Mouse (Mus musculus): Measurements from ENCODE around the gene Mink1. TPM values are rescaled to one million over a fixed set of nuclear protein-coding genes. Genes with fewer than 3 reads are reported as not detected.

Mink1 gene
- total RNA-seq, 2 experiments from 2014 or later, result 1.3 to 6.0 TPM

- no peak for ATAC-seq (replicated peaks; ENCODE audit: low FRiP score, poor library complexity, severe bottlenecking)
These were observed 101.3 kb downstream of the Mink1 start for GRCm38 (mm10) chr11:70663957-70664356.

Other genes starting within 250 kb of the Mink1 start
- gene Alox12e, start 240.3 kb upstream of the Mink1 start, total RNA-seq (2015; ENCODE audit: low replicate concordance), result 0.96 and 2.5 TPM in 2 replicates
- 0.42 TPM in 1 of 2 replicates, not detected in the other for gene Alox12e, start 240.3 kb upstream of the Mink1 start, total RNA-seq (2017; ENCODE audit: low replicate concordance)
- gene Alox15, start 210.8 kb upstream of the Mink1 start, total RNA-seq (2015; ENCODE audit: low replicate concordance), result 14.4 and 37.1 TPM in 2 replicates
- gene Alox15, start 210.8 kb upstream of the Mink1 start, total RNA-seq (2017; ENCODE audit: low replicate concordance), result 5.7 and 26.6 TPM in 2 replicates
- 1.7 and 9.4 TPM in 2 replicates for gene Pelp1, start 152.8 kb upstream of the Mink1 start, total RNA-seq (2015; ENCODE audit: low replicate concordance)
- 1.1 and 3.6 TPM in 2 replicates for gene Pelp1, start 152.8 kb upstream of the Mink1 start, total RNA-seq (2017; ENCODE audit: low replicate concordance)
- 37.4 and 64.9 TPM in 2 replicates for gene Arrb2, start 130.2 kb upstream of the Mink1 start, total RNA-seq (2015; ENCODE audit: low replicate concordance)
- gene Arrb2, start 130.2 kb upstream of the Mink1 start, total RNA-seq (2017; ENCODE audit: low replicate concordance), result 37.1 and 38.1 TPM in 2 replicates
- gene Med11, start 111.0 kb upstream of the Mink1 start, total RNA-seq (2015; ENCODE audit: low replicate concordance), result 11.5 and 20.5 TPM in 2 replicates
- gene Med11, start 111.0 kb upstream of the Mink1 start, total RNA-seq (2017; ENCODE audit: low replicate concordance), result 5.4 and 6.2 TPM in 2 replicates
- not detected in 2 replicates for gene Zmynd15, start 103.4 kb upstream of the Mink1 start, total RNA-seq (2015; ENCODE audit: low replicate concordance)
- not detected in 2 replicates for gene Zmynd15, start 103.4 kb upstream of the Mink1 start, total RNA-seq (2017; ENCODE audit: low replicate concordance)
- not detected in 2 replicates for gene Cxcl16, start 102.9 kb upstream of the Mink1 start, total RNA-seq (2015; ENCODE audit: low replicate concordance)
- not detected in 2 replicates for gene Cxcl16, start 102.9 kb upstream of the Mink1 start, total RNA-seq (2017; ENCODE audit: low replicate concordance)
- gene Tm4sf5, start 57.6 kb upstream of the Mink1 start, total RNA-seq (2015; ENCODE audit: low replicate concordance), result not detected in 2 replicates
- gene Tm4sf5, start 57.6 kb upstream of the Mink1 start, total RNA-seq (2017; ENCODE audit: low replicate concordance), result not detected in 2 replicates
- not detected in 2 replicates for gene Vmo1, start 48.3 kb upstream of the Mink1 start, total RNA-seq (2015; ENCODE audit: low replicate concordance)
- not detected in 2 replicates for gene Vmo1, start 48.3 kb upstream of the Mink1 start, total RNA-seq (2017; ENCODE audit: low replicate concordance)
- not detected in 2 replicates for gene Gltpd2, start 43.7 kb upstream of the Mink1 start, total RNA-seq (2015; ENCODE audit: low replicate concordance)
- gene Gltpd2, start 43.7 kb upstream of the Mink1 start, total RNA-seq (2017; ENCODE audit: low replicate concordance), result not detected in 2 replicates
- 33.4 and 43.5 TPM in 2 replicates for gene Psmb6, start 37.5 kb upstream of the Mink1 start, total RNA-seq (2015; ENCODE audit: low replicate concordance)
- gene Psmb6, start 37.5 kb upstream of the Mink1 start, total RNA-seq (2017; ENCODE audit: low replicate concordance), result 55.5 and 62.5 TPM in 2 replicates
- gene Gm40193, start 29.9 kb upstream of the Mink1 start, total RNA-seq (2015; ENCODE audit: low replicate concordance), result not detected in 2 replicates
- not detected in 2 replicates for gene Gm40193, start 29.9 kb upstream of the Mink1 start, total RNA-seq (2017; ENCODE audit: low replicate concordance)
- gene Pld2, start 22.8 kb upstream of the Mink1 start, total RNA-seq (2015; ENCODE audit: low replicate concordance), result 0.42 TPM in 1 of 2 replicates, not detected in the other
- not detected in 2 replicates for gene Pld2, start 22.8 kb upstream of the Mink1 start, total RNA-seq (2017; ENCODE audit: low replicate concordance)
- not detected in 2 replicates for gene 4930544D05Rik, start 53.0 kb downstream of the Mink1 start, total RNA-seq (2015; ENCODE audit: low replicate concordance)
- not detected in 2 replicates for gene 4930544D05Rik, start 53.0 kb downstream of the Mink1 start, total RNA-seq (2017; ENCODE audit: low replicate concordance)
- gene Chrne, start 56.3 kb downstream of the Mink1 start, total RNA-seq (2015; ENCODE audit: low replicate concordance), result not detected in 2 replicates
- not detected in 2 replicates for gene Chrne, start 56.3 kb downstream of the Mink1 start, total RNA-seq (2017; ENCODE audit: low replicate concordance)
- gene Gp1ba, start 76.2 kb downstream of the Mink1 start, total RNA-seq (2015; ENCODE audit: low replicate concordance), result 0.84 TPM in 1 of 2 replicates, not detected in the other
- gene Gp1ba, start 76.2 kb downstream of the Mink1 start, total RNA-seq (2017; ENCODE audit: low replicate concordance), result 0.42 TPM in 1 of 2 replicates, not detected in the other
- gene Rnf167, start 84.4 kb downstream of the Mink1 start, total RNA-seq (2015; ENCODE audit: low replicate concordance), result 146 and 222 TPM in 2 replicates
- 217 and 308 TPM in 2 replicates for gene Rnf167, start 84.4 kb downstream of the Mink1 start, total RNA-seq (2017; ENCODE audit: low replicate concordance)
- gene Slc25a11, start 84.6 kb downstream of the Mink1 start, total RNA-seq (2015; ENCODE audit: low replicate concordance), result 17.1 and 20.1 TPM in 2 replicates
- 16.2 and 16.6 TPM in 2 replicates for gene Slc25a11, start 84.6 kb downstream of the Mink1 start, total RNA-seq (2017; ENCODE audit: low replicate concordance)
- gene Pfn1, start 91.8 kb downstream of the Mink1 start, total RNA-seq (2015; ENCODE audit: low replicate concordance), result 414 and 492 TPM in 2 replicates
- gene Pfn1, start 91.8 kb downstream of the Mink1 start, total RNA-seq (2017; ENCODE audit: low replicate concordance), result 125 and 193 TPM in 2 replicates
- 1.5 and 2.9 TPM in 2 replicates for gene Eno3, start 94.3 kb downstream of the Mink1 start, total RNA-seq (2015; ENCODE audit: low replicate concordance)
- 3.3 and 6.0 TPM in 2 replicates for gene Eno3, start 94.3 kb downstream of the Mink1 start, total RNA-seq (2017; ENCODE audit: low replicate concordance)
- gene Spag7, start 106.5 kb downstream of the Mink1 start, total RNA-seq (2015; ENCODE audit: low replicate concordance), result 10.6 and 31.3 TPM in 2 replicates
- 21.4 and 25.6 TPM in 2 replicates for gene Spag7, start 106.5 kb downstream of the Mink1 start, total RNA-seq (2017; ENCODE audit: low replicate concordance)
- 2.9 and 5.4 TPM in 2 replicates for gene Camta2, start 125.2 kb downstream of the Mink1 start, total RNA-seq (2015; ENCODE audit: low replicate concordance)
- 0.77 and 1.5 TPM in 2 replicates for gene Camta2, start 125.2 kb downstream of the Mink1 start, total RNA-seq (2017; ENCODE audit: low replicate concordance)
- gene Inca1, start 137.3 kb downstream of the Mink1 start, total RNA-seq (2015; ENCODE audit: low replicate concordance), result not detected in 2 replicates
- not detected in 2 replicates for gene Inca1, start 137.3 kb downstream of the Mink1 start, total RNA-seq (2017; ENCODE audit: low replicate concordance)
- 0.58 and 1.3 TPM in 2 replicates for gene Kif1c, start 137.7 kb downstream of the Mink1 start, total RNA-seq (2015; ENCODE audit: low replicate concordance)
- gene Kif1c, start 137.7 kb downstream of the Mink1 start, total RNA-seq (2017; ENCODE audit: low replicate concordance), result 2.4 and 2.8 TPM in 2 replicates
- gene Zfp3, start 201.3 kb downstream of the Mink1 start, total RNA-seq (2015; ENCODE audit: low replicate concordance), result 5.0 TPM in 1 of 2 replicates, not detected in the other
- gene Zfp3, start 201.3 kb downstream of the Mink1 start, total RNA-seq (2017; ENCODE audit: low replicate concordance), result not detected in 2 replicates
- gene Scimp, start 249.7 kb downstream of the Mink1 start, total RNA-seq (2015; ENCODE audit: low replicate concordance), result not detected in 2 replicates
- gene Scimp, start 249.7 kb downstream of the Mink1 start, total RNA-seq (2017; ENCODE audit: low replicate concordance), result not detected in 2 replicates